Mouse (Mus musculus): ENCODE measurements around the gene Pclo.

- TF ChIP-seq CTCF (IDR thresholded peaks at IDR 0.05; ENCODE audit: low read depth, low read length) (no peak), POLR2A (IDR thresholded peaks at IDR 0.05; ENCODE audit: borderline replicate concordance, low read depth, low read length) (no peak)
Measured at GRCm38 (mm10) chr5:14509621-14510020, 5.1 kb upstream of the Pclo start.

All from bone marrow macrophage, adult 2 months (primary cell).